Mouse (Mus musculus): ENCODE measurements around the gene Abtb1.

DNA sequence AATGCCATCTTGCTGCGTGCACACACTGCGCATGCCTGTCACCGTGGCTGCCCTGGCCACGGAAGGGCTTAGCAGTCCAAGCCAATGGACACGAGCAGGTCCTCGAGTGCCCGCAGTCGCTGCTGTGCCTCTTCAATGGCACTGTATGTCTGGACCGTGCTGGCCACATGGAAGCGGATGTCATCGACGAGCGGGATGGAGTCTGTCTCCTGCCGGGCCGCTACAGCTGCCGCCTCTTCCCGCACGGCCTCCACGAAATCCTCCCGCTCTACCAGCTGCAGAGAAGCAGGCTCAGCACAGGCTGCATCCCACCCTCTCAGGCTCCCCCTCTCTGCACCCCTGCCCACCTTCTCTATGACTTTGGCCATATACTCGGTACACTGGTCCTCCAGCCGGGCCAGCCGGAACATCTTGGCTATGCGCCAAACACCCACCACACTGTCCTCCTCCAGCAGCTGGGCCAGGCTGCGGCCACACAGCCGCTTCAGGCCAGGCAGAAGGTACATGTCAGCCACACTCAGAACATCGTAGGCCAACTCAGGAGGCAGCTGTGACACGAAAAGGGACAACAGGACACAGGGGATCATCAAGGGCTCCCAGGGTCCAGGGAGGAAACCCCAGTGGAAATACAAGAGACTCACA is 5.5 kb downstream of the Abtb1 start:
- no peak for TF ChIP-seq CTCF (IDR thresholded peaks at IDR 0.05; ENCODE audit: insufficient read depth, low read length)
- 0 out of 2 replicates have a peak, but pooled peaks have one; percentile 10 for TF ChIP-seq POLR2A (IDR thresholded peaks at IDR 0.05; ENCODE audit: borderline replicate concordance, extremely low read depth, low read depth, low read length)

Measured in lung, adult 2 months (tissue).